Mouse (Mus musculus) hindbrain, embryonic 11.5 days (tissue): ENCODE results near the gene Lemd1. TPM values are rescaled to one million over a fixed set of nuclear protein-coding genes. Genes with fewer than 3 reads are reported as not detected.
"Not testable (repeated sequence)": the region's sequence is repeated elsewhere in the genome, so short reads cannot be mapped to it uniquely, and the experiment has no call there.

ENCODE experiments used
- ATAC-seq: fragments of 200-750 bp; cut with Nextera tagmentation; 2 replicates; pipeline ENCODE4 v1.8.0; 2017; ENCODE audit warnings: mild to moderate bottlenecking, moderate TSS enrichment, moderate library complexity; ENCODE audit not compliant: low FRiP score
- DNase-seq: peaks from one replicate; pipeline ENCODE4 v3.0.0-alpha.2; 2015; ENCODE audit warnings: low spot score
- H3K27ac ChIP-seq: fragments of 300-500 bp; sonication (generic); 2 replicates; pipeline ENCODE4 v1.5.1; 2014; ENCODE audit warnings: mild to moderate bottlenecking, low read depth, low read length
- H3K27me3 ChIP-seq: fragments of 300-500 bp; sonication (generic); 2 replicates; pipeline ENCODE4 v1.6.1; 2014; ENCODE audit warnings: mild to moderate bottlenecking, low read length, moderate library complexity, mixed read lengths; ENCODE audit not compliant: control insufficient read depth, insufficient read depth
- H3K36me3 ChIP-seq: fragments of 300-500 bp; sonication (generic); 2 replicates; pipeline ENCODE4 v1.6.1; 2014; ENCODE audit warnings: mild to moderate bottlenecking, low read length, moderate library complexity, mixed read lengths; ENCODE audit not compliant: control insufficient read depth, insufficient read depth
- H3K4me1 ChIP-seq: fragments of 300-500 bp; sonication (generic); replicated peaks from 2 replicates; pipeline ENCODE4 v1.6.1; 2014; ENCODE audit warnings: low read length, mixed read lengths; ENCODE audit not compliant: control insufficient read depth, insufficient read depth
- H3K4me2 ChIP-seq: fragments of 300-500 bp; sonication (generic); replicated peaks from 2 replicates; pipeline ENCODE4 v1.6.1; 2014; ENCODE audit warnings: mild to moderate bottlenecking, low read depth, low read length
- H3K4me3 ChIP-seq: fragments of 300-500 bp; sonication (generic); 2 replicates; pipeline ENCODE4 v1.5.1; 2014; ENCODE audit warnings: low read depth, low read length
- H3K9ac ChIP-seq: fragments of 300-500 bp; sonication (generic); 2 replicates; pipeline ENCODE4 v1.6.1; 2014; ENCODE audit warnings: low read depth, low read length
- H3K9me3 ChIP-seq: fragments of 300-500 bp; sonication (generic); 2 replicates; pipeline ENCODE4 v1.6.1; 2016; ENCODE audit warnings: low read length; ENCODE audit not compliant: control insufficient read depth
- WGBS: fragments of 180-500 bp; shearing (Covaris S2); extraction: QIAGEN DNeasy Blood & Tissue Kit; methylation state at CpG from one replicate; pipeline ENCODE4 v1.1.7; 2014; 5-methylcytosine and 5-hydroxymethylcytosine counted together
- polyA plus RNA-seq: library from polyadenylated mRNA; unstranded; fragments of >200 nt; fragmentation: Nextera tagmentation; extraction: Ambion mirVana; gene quantifications from 2 replicates; pipeline ENCODE4 v1.2.1, GENCODE M21; 2014

Lemd1 gene
- polyA plus RNA-seq, 1 experiment from 2014 or later, result 11.3 TPM

- no peak for DNase-seq
- no peaks in the 10 kb centered on the region for H3K9me3 ChIP-seq
- H3K4me2 ChIP-seq, result no peak overlapping the region
- WGBS, result 56% methylated on average over 3 of the region's 3 CpGs
- no peak for ATAC-seq
- H3K27me3 ChIP-seq, result no peaks in the 10 kb centered on the region
- H3K36me3 ChIP-seq, result no peaks in the 10 kb centered on the region
- H3K9ac ChIP-seq, result no peak overlapping the region
- H3K4me3 ChIP-seq, result no peak overlapping the region
- H3K27ac ChIP-seq, result no peak overlapping the region
- H3K4me1 ChIP-seq, result no peaks in the 10 kb centered on the region
Measured at GRCm38 (mm10) chr1:132271237-132271636, 80.0 kb downstream of the Lemd1 start.

- WGBS, result 80% methylated on average over 3 of the region's 3 CpGs
- Histone ChIP-seq H3K27ac (no peak overlapping the region), H3K4me3 (no peak overlapping the region), H3K9ac (no peak overlapping the region), H3K27me3 (no peaks in the 10 kb centered on the region), H3K36me3 (no peaks in the 10 kb centered on the region), H3K9me3 (no peaks in the 10 kb centered on the region), H3K4me1 (no peaks in the 10 kb centered on the region; the same call in 1 of the 2 replicates), H3K4me2 (no peak overlapping the region)
- ATAC-seq (no peak), DNase-seq (no peak)
Measured at GRCm38 (mm10) chr1:132276694-132277093, 85.5 kb downstream of the Lemd1 start.

GRCm38 (mm10) chr1:132277124-132277523 is 85.9 kb downstream of the Lemd1 start:
- Histone ChIP-seq H3K36me3 (no peaks in the 10 kb centered on the region), H3K27me3 (no peaks in the 10 kb centered on the region), H3K4me1 (no peaks in the 10 kb centered on the region; the same call in 1 of the 2 replicates), H3K9me3 (no peaks in the 10 kb centered on the region), H3K9ac (no peak overlapping the region), H3K27ac (no peak overlapping the region), H3K4me2 (no peak overlapping the region), H3K4me3 (no peak overlapping the region)
- WGBS, result 78% methylated on average over 6 of the region's 6 CpGs
- DNase-seq (no peak), ATAC-seq (no peak)

GRCm38 (mm10) chr1:132280636-132281035 is 89.4 kb downstream of the Lemd1 start:
- WGBS, result 73% methylated on average over 6 of the region's 6 CpGs
- H3K4me3 ChIP-seq, result not testable (repeated sequence)

GRCm38 (mm10) chr1:132281523-132282176 is 90.4 kb downstream of the Lemd1 start:
- Histone ChIP-seq H3K4me2 (no peak overlapping the region), H3K9ac (no peak overlapping the region)
- 11% methylated on average over 8 of the region's 8 CpGs for WGBS

More at GRCm38 (mm10) chr1:132280636-132281035, 89.4 kb downstream of the Lemd1 start:
- H3K27ac ChIP-seq, DNase-seq, ATAC-seq, H3K9ac ChIP-seq, H3K27me3 ChIP-seq, H3K4me2 ChIP-seq, H3K4me1 ChIP-seq, H3K36me3 ChIP-seq, H3K9me3 ChIP-seq: not testable (repeated sequence)

GRCm38 (mm10) chr1:132282177-132282536 is 90.9 kb downstream of the Lemd1 start:
- peaks cover 3% of the 10 kb centered on the region; the same call in 1 of the 2 replicates for H3K27me3 ChIP-seq
- H3K27ac ChIP-seq, result peak overlapping the region; percentile 47
- ATAC-seq (peak; percentile 34; the same call in 1 of the 2 replicates), DNase-seq (no peak)
- H3K4me2 ChIP-seq, result no peak overlapping the region
- 84% methylated on average over 2 of the region's 2 CpGs for WGBS
- no peaks in the 10 kb centered on the region for H3K9me3 ChIP-seq
- H3K4me3 ChIP-seq, result no peak overlapping the region
- no peaks in the 10 kb centered on the region for H3K36me3 ChIP-seq
- peaks cover 2% of the 10 kb centered on the region; the same call in 1 of the 2 replicates for H3K4me1 ChIP-seq
- H3K9ac ChIP-seq, result no peak overlapping the region

More at GRCm38 (mm10) chr1:132281523-132282176, 90.4 kb downstream of the Lemd1 start:
- H3K36me3 ChIP-seq, result no peaks in the 10 kb centered on the region
- peak; percentile 51 for ATAC-seq
- peaks cover 2% of the 10 kb centered on the region; the same call in 1 of the 2 replicates for H3K4me1 ChIP-seq
- H3K4me3 ChIP-seq, result no peak overlapping the region
- H3K27me3 ChIP-seq, result peaks cover under 1% of the 10 kb centered on the region; the same call in 1 of the 2 replicates
- H3K9me3 ChIP-seq, result no peaks in the 10 kb centered on the region
- DNase-seq, result no peak
- peak overlapping the region; percentile 47 for H3K27ac ChIP-seq

- Histone ChIP-seq H3K9ac (no peak overlapping the region), H3K4me1 (peaks cover 2% of the 10 kb centered on the region; the same call in 1 of the 2 replicates), H3K27ac (peak overlapping the region; percentile 47), H3K4me2 (no peak overlapping the region), H3K27me3 (peaks cover 3% of the 10 kb centered on the region; the same call in 1 of the 2 replicates), H3K4me3 (no peak overlapping the region), H3K36me3 (no peaks in the 10 kb centered on the region), H3K9me3 (no peaks in the 10 kb centered on the region)
- DNase-seq (peak; percentile 56), ATAC-seq (peak; percentile 78)
- WGBS, result 34% methylated on average over 13 of the region's 13 CpGs
Measured at GRCm38 (mm10) chr1:132283018-132283417, 91.8 kb downstream of the Lemd1 start.

- no peak overlapping the region for H3K4me2 ChIP-seq
- WGBS, result 80% methylated on average over 1 of the region's 1 CpGs
- no peak overlapping the region for H3K4me3 ChIP-seq
- no peak for ATAC-seq
- H3K27me3 ChIP-seq, result peaks cover 3% of the 10 kb centered on the region; the same call in 1 of the 2 replicates
- no peak overlapping the region for H3K27ac ChIP-seq
- DNase-seq, result no peak
- no peak overlapping the region for H3K9ac ChIP-seq
- no peaks in the 10 kb centered on the region for H3K9me3 ChIP-seq
- peaks cover 2% of the 10 kb centered on the region; the same call in 1 of the 2 replicates for H3K4me1 ChIP-seq
- no peaks in the 10 kb centered on the region for H3K36me3 ChIP-seq
Measured at GRCm38 (mm10) chr1:132286735-132287134, 95.5 kb downstream of the Lemd1 start.

GRCm38 (mm10) chr1:132287445-132287844 is 96.2 kb downstream of the Lemd1 start:
- Histone ChIP-seq H3K4me2 (no peak overlapping the region), H3K9me3 (no peaks in the 10 kb centered on the region), H3K27me3 (peaks cover 3% of the 10 kb centered on the region; the same call in 1 of the 2 replicates), H3K4me3 (no peak overlapping the region), H3K9ac (no peak overlapping the region), H3K27ac (no peak overlapping the region), H3K4me1 (peaks cover 5% of the 10 kb centered on the region), H3K36me3 (no peaks in the 10 kb centered on the region)
- DNase-seq, result no peak
- WGBS, result 64% methylated on average over 2 of the region's 2 CpGs
- no peak for ATAC-seq
